Mouse (Mus musculus): Measurements from ENCODE around the gene Kera. TPM values are rescaled to one million over a fixed set of nuclear protein-coding genes. Genes with fewer than 3 reads are reported as not detected.

Kera gene
- not detected for total RNA-seq (2023)

GRCm38 (mm10) chr10:97606579-97606978 is at the start of gene Kera:
Gene Kera (plus strand): TSS chr10:97606879.

DNA sequence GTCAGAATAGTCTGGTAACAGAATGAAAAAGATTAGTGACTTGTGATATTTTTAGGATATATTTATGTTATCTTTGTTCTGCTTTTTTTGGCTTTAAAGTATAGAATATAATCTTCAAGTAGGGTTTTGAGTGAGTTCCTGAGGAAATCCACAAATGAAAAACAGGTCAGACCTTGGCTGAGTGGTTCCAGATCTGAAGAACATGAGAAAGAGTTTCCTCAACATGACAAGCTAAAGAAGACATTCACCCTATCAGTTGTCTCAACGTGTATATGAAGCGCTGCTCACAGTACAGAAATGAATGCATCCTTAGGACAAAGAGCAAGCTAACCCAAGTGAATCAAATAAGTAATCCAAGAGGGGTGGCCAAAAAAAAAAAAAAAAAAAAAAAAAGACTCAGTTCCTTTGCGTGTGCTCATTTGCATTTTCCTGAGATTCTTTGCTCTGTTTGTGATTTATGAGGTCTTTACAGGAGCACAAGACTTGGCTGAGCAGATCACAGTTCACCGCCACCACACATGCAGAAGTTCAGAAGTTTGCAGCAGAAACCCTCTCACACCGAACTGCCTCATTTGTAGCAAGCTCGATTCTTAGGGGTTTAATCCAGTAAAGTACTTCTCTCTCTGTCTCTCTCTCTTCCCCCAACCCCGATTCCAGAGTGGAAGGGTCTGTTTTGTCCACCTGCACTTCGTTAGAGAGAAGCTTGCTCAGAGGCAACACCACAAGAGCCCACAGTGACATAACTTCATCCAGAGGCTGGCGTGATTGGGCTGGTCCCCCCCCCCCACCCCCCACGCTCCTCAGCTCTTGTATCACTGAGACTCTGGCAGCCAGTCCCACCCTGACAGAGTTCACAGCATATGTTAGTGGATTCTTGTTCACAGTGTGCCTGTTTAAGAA is 41.5 kb upstream of the Kera start, which contains the start of gene Lum:
Gene Lum, plus strand, starts transcription at position 172 of the 900 bp plus-strand sequence.

GRCm38 (mm10) chr10:97643768-97644167 is 37.1 kb downstream of the Kera start, which contains the start of gene Epyc:
Gene Epyc (plus strand): TSS chr10:97644068.

Other genes starting within 250 kb of the Kera start
- not detected for gene Dcn, start 127.3 kb upstream of the Kera start, total RNA-seq (2023)
- not detected for gene Lum, start 41.8 kb upstream of the Kera start, total RNA-seq (2023)
- gene Epyc, start 37.2 kb downstream of the Kera start, total RNA-seq (2023) = not detected
- not detected for gene Ccer1, start 86.2 kb downstream of the Kera start, total RNA-seq (2023)
- not detected for gene C030005K15Rik, start 119.9 kb downstream of the Kera start, total RNA-seq (2023)